Mouse (Mus musculus) stomach, postnatal 0 days (tissue): ENCODE measurements around the gene Krtap12-1. TPM values are rescaled to one million over a fixed set of nuclear protein-coding genes. Genes with fewer than 3 reads are reported as not detected.
A peak's percentile ranks its signal among the peaks of the same experiment; 100 is the strongest.
"Not testable (repeated sequence)": the region's sequence is repeated elsewhere in the genome, so short reads cannot be mapped to it uniquely, and the experiment has no call there.

ENCODE experiments used
- ATAC-seq: fragments of 200-750 bp; cut with Nextera tagmentation; 2 replicates; pipeline ENCODE4 v1.8.0; 2017; ENCODE audit not compliant: low FRiP score, low TSS enrichment
- DNase-seq: peaks from one replicate; pipeline ENCODE4 v3.0.0-alpha.2; 2016; ENCODE audit warnings: low spot score
- H3K27ac ChIP-seq: fragments of 300-500 bp; sonication (generic); replicated peaks from 2 replicates; pipeline ENCODE4 v1.5.1; 2014; ENCODE audit warnings: mild to moderate bottlenecking, control low read depth
- H3K27me3 ChIP-seq: fragments of 300-500 bp; sonication (generic); 2 replicates; pipeline ENCODE4 v1.6.1; 2014; ENCODE audit warnings: low read length; ENCODE audit not compliant: control insufficient read depth, insufficient read depth
- H3K36me3 ChIP-seq: fragments of 300-500 bp; sonication (generic); 2 replicates; pipeline ENCODE4 v1.6.1; 2014; ENCODE audit warnings: low read length, mixed read lengths; ENCODE audit not compliant: control insufficient read depth, insufficient read depth
- H3K4me1 ChIP-seq: fragments of 300-500 bp; sonication (generic); replicated peaks from 2 replicates; pipeline ENCODE4 v1.6.1; 2014; ENCODE audit warnings: antibody characterized with exemption; ENCODE audit not compliant: control insufficient read depth, insufficient read depth
- H3K4me2 ChIP-seq: fragments of 300-500 bp; sonication (generic); replicated peaks from 2 replicates; pipeline ENCODE4 v1.6.1; 2014; ENCODE audit warnings: low read depth, mild to moderate bottlenecking, control low read depth, moderate library complexity
- H3K4me3 ChIP-seq: fragments of 300-500 bp; sonication (generic); 2 replicates; pipeline ENCODE4 v1.5.1; 2014; ENCODE audit warnings: low read depth, low read length, control low read depth
- H3K9ac ChIP-seq: fragments of 300-500 bp; sonication (generic); 2 replicates; pipeline ENCODE4 v1.6.1; 2014; ENCODE audit warnings: mild to moderate bottlenecking, low read length, control low read depth, mixed read lengths
- H3K9me3 ChIP-seq: fragments of 300-500 bp; sonication (generic); 2 replicates; pipeline ENCODE4 v1.6.1; 2016; ENCODE audit warnings: low read length; ENCODE audit not compliant: control insufficient read depth
- CTCF ChIP-seq: IDR thresholded peaks from 2 replicates; pipeline ENCODE4 v1.5.1; 2016; ENCODE audit warnings: antibody characterized with exemption, low read depth, mild to moderate bottlenecking, moderate library complexity
- EP300 ChIP-seq: optimal IDR thresholded peaks from 2 replicates; pipeline ENCODE3; 2016; ENCODE audit warnings: antibody characterized with exemption
- WGBS: fragments of 180-500 bp; shearing (Covaris S2); extraction: QIAGEN DNeasy Blood & Tissue Kit; methylation state at CpG from one replicate; pipeline ENCODE4 v1.1.7; 2014; 5-methylcytosine and 5-hydroxymethylcytosine counted together
- polyA plus RNA-seq: library from polyadenylated mRNA; unstranded; fragments of >200 nt; fragmentation: Nextera tagmentation; extraction: Ambion mirVana; gene quantifications from 2 replicates; pipeline ENCODE4 v1.2.1, GENCODE M21; 2015

The Krtap12-1 gene
- polyA plus RNA-seq, 1 experiment from 2014 or later = 3.2 TPM

DNA sequence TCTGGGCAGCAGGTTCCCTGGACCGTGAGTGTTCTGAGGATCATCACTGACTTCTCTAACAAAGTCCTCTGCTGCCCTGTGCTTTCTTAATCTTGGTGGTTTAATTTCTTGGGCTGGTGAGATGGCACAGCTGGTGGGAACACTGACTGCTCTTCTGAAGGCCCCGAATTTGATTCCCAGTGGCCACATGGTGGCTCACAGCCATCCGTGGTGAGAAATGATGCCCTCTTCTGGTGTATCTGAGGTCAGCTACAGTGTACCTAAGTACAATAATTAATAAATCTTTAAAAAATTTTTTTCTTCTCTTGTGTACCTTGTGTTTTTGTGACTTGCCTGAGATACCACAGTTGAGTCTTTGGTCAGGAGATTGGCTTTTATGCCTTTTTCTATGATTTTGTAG is 31.9 kb downstream of the Krtap12-1 start:
- not testable (repeated sequence) for DNase-seq, H3K27me3 ChIP-seq, ATAC-seq, H3K4me2 ChIP-seq, H3K9me3 ChIP-seq, H3K4me1 ChIP-seq, H3K36me3 ChIP-seq, H3K9ac ChIP-seq, H3K27ac ChIP-seq, H3K4me3 ChIP-seq
- WGBS = 47% methylated on average over 3 of the region's 3 CpGs
- TF ChIP-seq CTCF = 0 out of 2 replicates have a peak, but pooled peaks have one; percentile 21

DNA sequence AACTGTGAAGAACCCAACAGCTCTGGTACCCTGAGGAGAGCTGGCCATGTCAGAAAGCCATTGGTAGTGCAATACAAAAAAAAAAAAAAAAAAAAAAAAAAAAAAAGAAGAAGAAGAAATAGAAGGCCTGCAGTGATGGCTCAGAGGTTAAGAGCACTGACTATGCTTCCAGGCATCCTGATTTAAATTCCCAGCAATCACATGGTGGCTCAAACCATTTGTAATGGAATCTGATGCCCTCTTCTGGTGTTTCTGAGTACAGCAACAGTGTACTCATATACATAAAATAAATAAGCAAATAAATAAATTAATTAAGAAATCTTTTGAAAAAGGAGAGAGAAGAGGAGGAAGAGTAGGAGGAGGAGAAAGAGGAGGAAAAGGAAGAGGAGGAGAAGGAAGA is 33.0 kb downstream of the Krtap12-1 start:
- H3K4me1 ChIP-seq = no peaks in the 10 kb centered on the region
- no peak overlapping the region for H3K4me3 ChIP-seq
- no peak for ATAC-seq
- H3K27ac ChIP-seq = no peak overlapping the region
- H3K27me3 ChIP-seq = no peaks in the 10 kb centered on the region
- TF ChIP-seq EP300 (no peak), CTCF (peak; percentile 32)
- no peaks in the 10 kb centered on the region for H3K9me3 ChIP-seq
- no peak overlapping the region for H3K9ac ChIP-seq
- no peak overlapping the region for H3K4me2 ChIP-seq
- DNase-seq = no peak
- H3K36me3 ChIP-seq = no peaks in the 10 kb centered on the region

DNA sequence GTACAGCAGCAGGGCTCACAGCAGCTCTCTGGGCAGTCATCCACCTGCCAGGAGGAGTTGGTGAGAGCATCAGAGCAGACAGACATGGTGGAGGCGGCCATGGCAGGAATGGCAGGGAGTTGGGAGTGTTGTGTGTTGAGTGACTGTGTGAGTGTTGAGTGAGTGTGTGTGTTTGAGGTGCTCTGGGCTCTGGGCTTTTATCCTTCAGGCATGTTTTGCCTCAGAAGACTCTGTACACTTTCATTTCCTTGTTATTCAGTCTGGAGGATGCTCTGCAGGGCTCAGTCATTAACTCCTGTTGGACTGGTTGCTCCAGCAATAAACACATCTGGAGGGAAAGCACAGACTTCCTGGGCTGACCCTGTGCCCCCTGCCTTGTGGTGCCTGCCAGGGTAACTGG is 39.2 kb downstream of the Krtap12-1 start, which contains the start of gene Gm3233:
Gene Gm3233 (minus strand): TSS at position 101 of the 400 bp plus-strand sequence.
- not testable (repeated sequence) for ATAC-seq
- WGBS = no CpG with 5 or more reads among the region's 1 CpGs

DNA sequence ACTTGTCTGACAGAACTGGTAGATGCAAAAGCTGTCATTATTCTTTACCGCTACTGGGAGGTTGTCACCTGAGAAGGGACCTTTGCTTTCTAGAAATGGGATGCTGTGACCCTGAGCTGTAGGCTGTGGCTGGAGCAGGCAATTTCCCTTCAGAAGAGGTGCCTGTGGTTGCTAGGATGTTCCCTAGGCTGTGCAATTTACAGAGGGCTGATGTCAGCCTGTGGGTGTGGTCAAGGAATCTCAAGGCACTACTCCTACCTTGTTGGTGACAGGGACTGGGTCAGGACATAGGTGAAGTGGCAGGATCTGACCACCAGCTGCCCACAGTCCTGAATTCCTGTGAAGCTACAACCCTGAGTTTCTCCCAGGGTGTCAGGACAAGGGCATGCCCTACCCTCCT is 49.3 kb downstream of the Krtap12-1 start:
- Histone ChIP-seq H3K4me1 (no peaks in the 10 kb centered on the region), H3K27ac (no peak overlapping the region), H3K9ac (no peak overlapping the region), H3K4me2 (no peak overlapping the region), H3K4me3 (no peak overlapping the region), H3K9me3 (no peaks in the 10 kb centered on the region), H3K27me3 (no peaks in the 10 kb centered on the region), H3K36me3 (no peaks in the 10 kb centered on the region)
- no peak for ATAC-seq
- no peak for DNase-seq
- no peak for TF ChIP-seq EP300
- TF ChIP-seq CTCF = no peak
- 76% methylated on average over 1 of the region's 1 CpGs for WGBS

More for the DNA sequence above, 39.2 kb downstream of the Krtap12-1 start, which contains the start of gene Gm3233:
- not testable (repeated sequence) for DNase-seq, H3K27me3 ChIP-seq, H3K4me3 ChIP-seq, H3K4me1 ChIP-seq, H3K4me2 ChIP-seq, H3K9ac ChIP-seq, H3K9me3 ChIP-seq, H3K27ac ChIP-seq, H3K36me3 ChIP-seq

Other genes starting within 250 kb of the Krtap12-1 start
- 25.2 and 28.8 TPM in 2 replicates for gene Fam207a, start 204.8 kb upstream of the Krtap12-1 start, polyA plus RNA-seq
- 1.3 TPM in 2 replicates for gene Itgb2, start 190.3 kb upstream of the Krtap12-1 start, polyA plus RNA-seq
- gene Pttg1ip, start 138.9 kb upstream of the Krtap12-1 start, polyA plus RNA-seq = 278 and 317 TPM in 2 replicates
- gene Sumo3, start 114.5 kb upstream of the Krtap12-1 start, polyA plus RNA-seq = 232 and 239 TPM in 2 replicates
- gene Gm49325, start 114.4 kb upstream of the Krtap12-1 start, polyA plus RNA-seq = 12.6 and 17.3 TPM in 2 replicates
- 53.8 and 54.5 TPM in 2 replicates for gene Ube2g2, start 98.3 kb upstream of the Krtap12-1 start, polyA plus RNA-seq
- gene Tspear, start 34.0 kb upstream of the Krtap12-1 start, polyA plus RNA-seq = 0.67 and 0.74 TPM in 2 replicates
- gene Gm19402, start 29.8 kb upstream of the Krtap12-1 start, polyA plus RNA-seq = not detected in 2 replicates
- not detected in 2 replicates for gene Gm9508, start 23.4 kb upstream of the Krtap12-1 start, polyA plus RNA-seq
- gene Gm10272, start 14.0 kb upstream of the Krtap12-1 start, polyA plus RNA-seq = not detected in 2 replicates
- 0.18 TPM in 1 of 2 replicates, not detected in the other for gene Gm10024, start 9.1 kb upstream of the Krtap12-1 start, polyA plus RNA-seq
- gene Gm10142, start 4.8 kb upstream of the Krtap12-1 start, polyA plus RNA-seq = 0.56 and 0.64 TPM in 2 replicates
- not detected in 2 replicates for gene Gm10100, start 5.9 kb downstream of the Krtap12-1 start, polyA plus RNA-seq
- gene Gm18596, start 22.0 kb downstream of the Krtap12-1 start, polyA plus RNA-seq = not detected in 2 replicates
- not detected in 2 replicates for gene Gm9736, start 30.8 kb downstream of the Krtap12-1 start, polyA plus RNA-seq
- not detected in 2 replicates for gene Gm3233, start 39.1 kb downstream of the Krtap12-1 start, polyA plus RNA-seq
- not detected in 2 replicates for gene Gm3238, start 50.7 kb downstream of the Krtap12-1 start, polyA plus RNA-seq
- not detected in 2 replicates for gene Gm7138, start 56.3 kb downstream of the Krtap12-1 start, polyA plus RNA-seq
- not detected in 2 replicates for gene Gm3250, start 61.9 kb downstream of the Krtap12-1 start, polyA plus RNA-seq
- gene Gm7137, start 67.6 kb downstream of the Krtap12-1 start, polyA plus RNA-seq = not detected in 2 replicates
- not detected in 2 replicates for gene Gm9639, start 74.5 kb downstream of the Krtap12-1 start, polyA plus RNA-seq
- gene Gm19668, start 78.5 kb downstream of the Krtap12-1 start, polyA plus RNA-seq = not detected in 2 replicates
- gene Gm9507, start 91.2 kb downstream of the Krtap12-1 start, polyA plus RNA-seq = not detected in 2 replicates
- not detected in 2 replicates for gene Gm2696, start 94.1 kb downstream of the Krtap12-1 start, polyA plus RNA-seq
- not detected in 2 replicates for gene Krtap10-4, start 106.5 kb downstream of the Krtap12-1 start, polyA plus RNA-seq
- not detected in 2 replicates for gene Krtap10-10, start 115.3 kb downstream of the Krtap12-1 start, polyA plus RNA-seq
- not detected in 2 replicates for gene Gm36176, start 126.2 kb downstream of the Krtap12-1 start, polyA plus RNA-seq
- not detected in 2 replicates for gene Gm10318, start 132.3 kb downstream of the Krtap12-1 start, polyA plus RNA-seq
- not detected in 2 replicates for gene Gm3285, start 141.4 kb downstream of the Krtap12-1 start, polyA plus RNA-seq
- 3.3 and 3.6 TPM in 2 replicates for gene Lrrc3, start 181.9 kb downstream of the Krtap12-1 start, polyA plus RNA-seq
- 0.61 and 0.85 TPM in 2 replicates for gene Trpm2, start 250.0 kb downstream of the Krtap12-1 start, polyA plus RNA-seq